ENCODE assay signal across 18 mouse cellular contexts in genomic region chr4:52213363-52213762, GRCm38 (mm10).
DNase-seq lines count a peak whose midpoint lies in the region; ATAC-seq lines count a peak whose summit lies in the region.
"Had no signal": no experiment of that assay in that cellular context is flagged by ENCODE, and none has a peak within 500 bp of the region (broad histone marks: within the 10 kb centered on the region; RNA-seq: fewer than 3 reads in every experiment).

No protein-coding gene starts in this region.

- peak; percentile 30 for DNase-seq in neural tube, embryonic 11.5 days (ENCODE audit: low spot score)
- no peak for DNase-seq in neural tube, embryonic 10.5 days (ENCODE audit: extremely low spot score, low spot score)
- no peak for DNase-seq in right cerebral cortex, adult 18-20 months
- DNase-seq in ovary, postnatal 14 days (ENCODE audit: low spot score): no peak
- DNase-seq in heart, postnatal 10 days: no peak
- DNase-seq: cerebellum, postnatal 14 days; gastrocnemius, postnatal 10 days; kidney, adult 8-10 months; liver, embryonic 13.5 days; lung, postnatal 36 days; spleen, adult 18-20 months had no signal

- peak; percentile 79 for ATAC-seq in neural tube, embryonic 11.5 days (ENCODE audit: insufficient read depth, low FRiP score, low TSS enrichment)
- ATAC-seq in forebrain, embryonic 12.5 days (ENCODE audit: low FRiP score): peak; percentile 83
- ATAC-seq in hindbrain, embryonic 13.5 days (ENCODE audit: low FRiP score): peak; percentile 74
- ATAC-seq: Patski had no signal

- no peak overlapping the region for H3K27ac ChIP-seq in neural tube, embryonic 11.5 days (ENCODE audit: low read depth, low read length)
- no peak overlapping the region for H3K27ac ChIP-seq in forebrain, embryonic 12.5 days
- no peak overlapping the region for H3K27ac ChIP-seq in hindbrain, embryonic 13.5 days
- H3K27ac ChIP-seq: heart, embryonic 15.5 days; layer of hippocampus, adult 2 months; liver, embryonic 13.5 days had no signal

- no peak overlapping the region for H3K4me2 ChIP-seq in neural tube, embryonic 11.5 days (ENCODE audit: low read depth)
- no peak overlapping the region for H3K4me2 ChIP-seq in forebrain, embryonic 12.5 days
- H3K4me2 ChIP-seq in hindbrain, embryonic 13.5 days: no peak overlapping the region
- H3K4me2 ChIP-seq: heart, embryonic 15.5 days; liver, embryonic 13.5 days had no signal

- no peaks in the 10 kb centered on the region for H3K36me3 ChIP-seq in neural tube, embryonic 11.5 days (ENCODE audit: control insufficient read depth, insufficient read depth, low read length)
- H3K36me3 ChIP-seq in forebrain, embryonic 12.5 days (replicated peaks): no peaks in the 10 kb centered on the region
- no peaks in the 10 kb centered on the region for H3K36me3 ChIP-seq in hindbrain, embryonic 13.5 days
- H3K36me3 ChIP-seq: heart, embryonic 15.5 days; liver, embryonic 13.5 days had no signal

- no peaks in the 10 kb centered on the region for H3K27me3 ChIP-seq in neural tube, embryonic 11.5 days (ENCODE audit: control insufficient read depth, insufficient read depth, low read length)
- H3K27me3 ChIP-seq in forebrain, embryonic 12.5 days: no peaks in the 10 kb centered on the region
- H3K27me3 ChIP-seq in hindbrain, embryonic 13.5 days: no peaks in the 10 kb centered on the region
- H3K27me3 ChIP-seq: CH12.LX; heart, embryonic 15.5 days; liver, embryonic 13.5 days; Patski had no signal

- H3K4me3 ChIP-seq in neural tube, embryonic 11.5 days (ENCODE audit: low read depth, low read length): no peak overlapping the region
- no peak overlapping the region for H3K4me3 ChIP-seq in forebrain, embryonic 12.5 days (replicated peaks)
- H3K4me3 ChIP-seq in hindbrain, embryonic 13.5 days: no peak overlapping the region
- H3K4me3 ChIP-seq: erythroblast, embryonic 14.5 days; heart, embryonic 15.5 days; layer of hippocampus, adult 2 months; liver, embryonic 13.5 days had no signal

- H3K4me1 ChIP-seq in neural tube, embryonic 11.5 days (ENCODE audit: control insufficient read depth, insufficient read depth, low read length): no peaks in the 10 kb centered on the region
- peaks cover 8% of the 10 kb centered on the region; the same call in 1 of the 2 replicates for H3K4me1 ChIP-seq in forebrain, embryonic 12.5 days
- H3K4me1 ChIP-seq in hindbrain, embryonic 13.5 days (replicated peaks): peaks cover 7% of the 10 kb centered on the region
- H3K4me1 ChIP-seq: heart, embryonic 15.5 days; liver, embryonic 13.5 days had no signal

- intact Hi-C loops in heart, postnatal 10 days (cut with DNase I): no loop called here

- H3K9me3 ChIP-seq in neural tube, embryonic 11.5 days (ENCODE audit: control insufficient read depth, low read length): no peaks in the 10 kb centered on the region
- H3K9me3 ChIP-seq in forebrain, embryonic 12.5 days: no peaks in the 10 kb centered on the region
- no peaks in the 10 kb centered on the region for H3K9me3 ChIP-seq in hindbrain, embryonic 13.5 days
- H3K9me3 ChIP-seq: heart, embryonic 15.5 days; liver, embryonic 13.5 days had no signal

- WGBS in neural tube, embryonic 11.5 days: 30% methylated on average over 3 of the region's 3 CpGs
- 32% methylated on average over 3 of the region's 3 CpGs for WGBS in forebrain, embryonic 12.5 days
- WGBS in hindbrain, embryonic 13.5 days: 38% methylated on average over 3 of the region's 3 CpGs

- no peak overlapping the region for H3K9ac ChIP-seq in neural tube, embryonic 11.5 days (ENCODE audit: low read length)
- H3K9ac ChIP-seq in forebrain, embryonic 12.5 days: no peak overlapping the region
- H3K9ac ChIP-seq in hindbrain, embryonic 13.5 days: no peak overlapping the region
- H3K9ac ChIP-seq: heart, embryonic 15.5 days; liver, embryonic 13.5 days had no signal
